Mouse (Mus musculus): Measurements from ENCODE around the gene Rpl24.

DNA sequence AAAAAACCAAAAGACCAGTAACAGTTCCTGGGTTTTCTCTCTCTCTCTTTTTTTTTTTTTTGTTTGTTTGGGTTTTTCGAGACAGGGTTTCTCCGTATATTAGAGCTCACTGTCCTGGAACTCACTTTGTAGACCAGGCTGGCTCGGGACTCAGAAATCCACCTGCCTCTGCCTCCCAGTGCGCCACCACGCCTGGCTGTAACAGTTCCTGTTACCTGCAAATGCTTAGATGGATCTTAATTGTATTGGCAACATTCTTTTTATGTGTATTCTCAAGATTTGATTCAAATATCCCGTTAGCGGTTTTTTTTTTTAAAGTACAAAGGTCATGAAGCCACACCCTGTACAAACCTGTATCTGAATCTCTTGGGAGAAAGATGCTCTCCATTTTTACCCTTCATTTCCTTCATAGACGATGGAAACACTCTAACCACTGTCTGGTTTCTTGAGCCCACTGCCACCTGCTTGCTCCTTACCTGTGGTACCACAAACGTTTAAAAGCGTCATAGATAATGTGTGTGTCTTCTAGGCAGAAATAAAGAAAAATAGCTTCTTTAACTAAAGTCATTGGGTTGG lies 6.6 kb downstream of the Rpl24 start:
- TF ChIP-seq MAX (IDR thresholded peaks at IDR 0.05) (no peak), CEBPB (IDR thresholded peaks at IDR 0.05; ENCODE audit: low read depth) (no peak), MYOG (IDR thresholded peaks at IDR 0.05; ENCODE audit: control insufficient read depth, extremely low read depth, insufficient read length) (no peak)

Measured in C2C12 (cell line).